Mouse (Mus musculus) midbrain, embryonic 14.5 days (tissue): ENCODE data around the gene Tgds. TPM values are rescaled to one million over a fixed set of nuclear protein-coding genes. Genes with fewer than 3 reads are reported as not detected.

Experiments used
- ATAC-seq: fragments of 200-750 bp; cut with Nextera tagmentation; 2 replicates; pipeline ENCODE4 v1.8.0; 2017; ENCODE audit warnings: moderate number of reproducible peaks, moderate library complexity; ENCODE audit not compliant: low FRiP score, low TSS enrichment
- DNase-seq: peaks from one replicate; pipeline ENCODE4 v3.0.0-alpha.2; 2015
- H3K27ac ChIP-seq: fragments of 300-500 bp; sonication (generic); replicated peaks from 2 replicates; pipeline ENCODE4 v1.5.1; 2014; ENCODE audit warnings: mild to moderate bottlenecking, low read depth, low read length, moderate library complexity
- H3K27me3 ChIP-seq: fragments of 300-500 bp; sonication (generic); 2 replicates; pipeline ENCODE4 v1.6.1; 2014; ENCODE audit warnings: low read length, control low read depth, mixed read lengths; ENCODE audit not compliant: control insufficient read depth, insufficient read depth
- H3K36me3 ChIP-seq: fragments of 300-500 bp; sonication (generic); 2 replicates; pipeline ENCODE4 v1.6.1; 2014; ENCODE audit warnings: low read length, control low read depth; ENCODE audit not compliant: control insufficient read depth, insufficient read depth
- H3K4me1 ChIP-seq: fragments of 300-500 bp; sonication (generic); 2 replicates; pipeline ENCODE4 v1.6.1; 2014; ENCODE audit warnings: mild to moderate bottlenecking, antibody characterized with exemption, low read length, control low read depth; ENCODE audit not compliant: control insufficient read depth, insufficient read depth
- H3K4me2 ChIP-seq: fragments of 300-500 bp; sonication (generic); 2 replicates; pipeline ENCODE4 v1.6.1; 2014; ENCODE audit warnings: mild to moderate bottlenecking, low read length, moderate library complexity
- H3K4me3 ChIP-seq: fragments of 300-500 bp; sonication (generic); replicated peaks from 2 replicates; pipeline ENCODE4 v1.5.1; 2014; ENCODE audit warnings: low read depth, low read length
- H3K9ac ChIP-seq: fragments of 300-500 bp; sonication (generic); replicated peaks from 2 replicates; pipeline ENCODE4 v1.6.1; 2014; ENCODE audit warnings: mild to moderate bottlenecking, low read length, moderate library complexity
- H3K9me3 ChIP-seq: fragments of 300-500 bp; sonication (generic); 2 replicates; pipeline ENCODE4 v1.6.1; 2016; ENCODE audit warnings: low read length, control low read depth, mixed read lengths; ENCODE audit not compliant: control insufficient read depth
- WGBS: fragments of 180-500 bp; shearing (Covaris S2); extraction: QIAGEN DNeasy Blood & Tissue Kit; methylation state at CpG from one replicate; pipeline ENCODE4 v1.1.7; 2014; 5-methylcytosine and 5-hydroxymethylcytosine counted together
- polyA plus RNA-seq: library from polyadenylated mRNA; unstranded; fragments of >200 nt; fragmentation: Nextera tagmentation; extraction: Ambion mirVana; gene quantifications from 2 replicates; pipeline ENCODE4 v1.2.1, GENCODE M21; 2014

Tgds gene
- polyA plus RNA-seq, 1 experiment from 2014 or later = 21.8 TPM

DNA sequence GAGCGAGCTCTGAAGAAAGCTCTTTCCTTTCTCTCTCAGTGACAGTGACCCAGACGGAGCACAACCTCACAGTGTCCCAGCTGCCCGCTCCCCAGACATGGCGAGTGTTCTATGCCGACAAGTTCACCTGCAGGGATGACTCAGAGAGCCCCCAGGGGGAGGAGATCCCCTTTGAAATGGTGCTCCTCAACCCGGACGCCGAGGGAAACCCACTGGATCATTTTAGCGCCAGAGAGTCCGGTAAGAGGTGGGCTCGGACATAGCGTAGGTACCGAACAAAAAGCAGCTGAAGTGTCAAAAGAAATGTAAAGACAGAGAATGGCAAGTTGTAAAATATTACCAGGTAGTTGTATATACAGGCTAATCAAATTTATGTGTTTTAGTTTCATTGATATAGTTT lies 15.5 kb upstream of the Tgds start:
- WGBS = 95% methylated on average over 13 of the region's 13 CpGs
- H3K36me3 ChIP-seq = 0 out of 2 replicates have a peak, but pooled peaks cover 8% of the 10 kb centered on the region
- ATAC-seq (no peak), DNase-seq (no peak)
- H3K27me3 ChIP-seq = no peaks in the 10 kb centered on the region
- no peak overlapping the region for H3K9ac ChIP-seq
- H3K9me3 ChIP-seq = no peaks in the 10 kb centered on the region
- no peak overlapping the region for H3K4me3 ChIP-seq
- no peaks in the 10 kb centered on the region for H3K4me1 ChIP-seq
- no peak overlapping the region for H3K4me2 ChIP-seq
- H3K27ac ChIP-seq = no peak overlapping the region

DNA sequence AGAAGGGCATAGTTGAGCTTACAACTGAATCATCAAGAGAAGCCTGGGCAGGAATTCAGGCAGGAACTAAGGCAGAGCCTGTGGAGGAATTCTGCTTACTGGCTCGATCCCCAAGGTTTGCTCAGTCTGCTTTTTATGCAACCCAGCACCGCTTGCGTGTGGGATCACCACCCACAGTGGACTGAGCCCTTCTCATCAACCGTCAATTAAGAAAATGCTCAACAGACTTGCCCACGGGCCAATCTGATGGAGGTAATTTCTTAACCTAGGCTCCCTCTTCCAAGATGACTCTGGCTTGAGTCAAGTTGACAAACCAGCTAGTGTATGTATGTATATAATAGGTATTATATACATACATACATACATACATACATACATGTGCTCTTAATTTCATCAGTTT lies 9.7 kb upstream of the Tgds start:
- ATAC-seq = no peak

DNA sequence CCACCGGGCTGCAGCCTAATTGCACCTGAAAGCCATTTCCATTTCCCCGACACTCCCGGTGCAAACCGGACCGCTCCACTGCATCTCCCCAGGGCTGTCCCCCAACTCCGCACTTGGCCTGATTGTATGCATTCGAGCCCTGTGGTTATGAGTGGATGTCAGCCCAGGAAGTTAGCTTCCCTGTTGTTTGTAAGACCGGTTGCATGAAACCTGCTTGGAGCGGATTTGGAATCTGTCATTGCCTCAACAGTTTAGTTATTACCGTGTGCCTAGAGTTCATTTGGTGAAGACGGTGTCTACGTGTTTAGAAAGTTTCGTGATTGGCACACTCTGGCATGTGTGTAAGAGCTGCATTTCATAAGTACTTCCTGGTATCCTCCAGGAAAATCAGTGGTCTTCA lies 4.9 kb upstream of the Tgds start:
- ATAC-seq = no peak; the same call in 1 of the 2 replicates
- peak; percentile 56 for DNase-seq
- peak overlapping the region; percentile 82 for H3K4me3 ChIP-seq
- peaks cover 24% of the 10 kb centered on the region for H3K36me3 ChIP-seq
- 1% methylated on average over 13 of the region's 13 CpGs for WGBS
- peak overlapping the region; percentile 87 for H3K9ac ChIP-seq
- H3K9me3 ChIP-seq = no peaks in the 10 kb centered on the region
- H3K4me2 ChIP-seq = peak overlapping the region; percentile 92
- H3K27ac ChIP-seq = no peak overlapping the region; the same call in 1 of the 2 replicates
- H3K4me1 ChIP-seq = peaks cover 12% of the 10 kb centered on the region; the same call in 1 of the 2 replicates
- no peaks in the 10 kb centered on the region for H3K27me3 ChIP-seq

More for the DNA sequence above, 9.7 kb upstream of the Tgds start:
- Histone ChIP-seq H3K9ac (no peak overlapping the region), H3K4me2 (no peak overlapping the region), H3K27me3 (no peaks in the 10 kb centered on the region), H3K4me3 (no peak overlapping the region), H3K36me3 (peaks cover 27% of the 10 kb centered on the region), H3K27ac (no peak overlapping the region), H3K9me3 (no peaks in the 10 kb centered on the region), H3K4me1 (peaks cover 9% of the 10 kb centered on the region; the same call in 1 of the 2 replicates)
- no peak for DNase-seq
- WGBS = 94% methylated on average over 5 of the region's 5 CpGs

DNA sequence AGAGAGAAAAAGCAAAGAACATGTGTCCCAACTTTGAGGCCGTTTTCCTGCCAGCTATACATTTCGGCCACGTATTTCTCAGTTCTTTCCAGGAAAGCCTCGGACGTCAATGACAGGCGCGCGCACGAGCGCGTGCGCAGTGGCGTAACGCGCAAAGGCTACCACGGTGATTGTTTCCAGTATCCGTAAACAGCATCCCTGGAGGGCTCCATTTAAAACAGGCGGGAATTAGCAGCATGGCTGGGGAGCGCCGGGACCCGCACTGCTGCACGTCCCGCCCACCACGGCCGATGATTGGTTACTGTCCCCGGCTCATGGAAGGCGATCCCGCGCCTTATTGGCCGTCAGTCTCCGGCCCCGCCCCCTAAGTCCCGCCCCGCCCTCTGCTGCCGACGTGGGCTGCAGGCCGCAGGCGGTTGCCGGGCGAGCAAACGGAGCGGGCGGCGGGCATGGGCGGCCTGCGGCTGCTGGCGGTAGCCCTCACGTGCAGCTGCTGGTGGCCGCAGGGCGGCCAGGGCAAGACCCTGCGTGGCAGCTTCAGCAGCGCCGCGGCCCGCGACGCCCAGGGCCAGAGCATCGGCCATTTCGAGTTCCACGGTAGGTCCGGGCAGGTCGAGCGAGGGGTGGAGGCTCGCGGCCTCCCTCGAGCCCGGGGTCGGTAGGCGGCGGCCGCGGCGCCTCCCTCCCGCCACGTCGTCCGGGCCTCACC lies 4.3 kb upstream of the Tgds start, which contains the start of gene Gpr180:
TSS of gene Gpr180 (plus strand) at position 415 of the 709 bp plus-strand sequence.
- H3K4me1 ChIP-seq = peaks cover 15% of the 10 kb centered on the region
- ATAC-seq = peak; percentile 96
- no peaks in the 10 kb centered on the region for H3K27me3 ChIP-seq
- under 1% methylated on average over 77 of the region's 77 CpGs for WGBS
- peaks cover 19% of the 10 kb centered on the region for H3K36me3 ChIP-seq
- peak within 1 kb of the TSS; percentile 92 for H3K4me2 ChIP-seq
- peak within 1 kb of the TSS; percentile 82 for H3K4me3 ChIP-seq
- H3K9ac ChIP-seq = peak within 1 kb of the TSS; percentile 87
- H3K9me3 ChIP-seq = no peaks in the 10 kb centered on the region
- H3K27ac ChIP-seq = peak within 1 kb of the TSS; percentile 74
- peak; percentile 99 for DNase-seq

- Histone ChIP-seq H3K9me3 (no peaks in the 10 kb centered on the region), H3K9ac (peak overlapping the region; percentile 74), H3K27ac (no peak overlapping the region; the same call in 1 of the 2 replicates), H3K4me2 (peak overlapping the region; percentile 90), H3K4me1 (peaks cover 12% of the 10 kb centered on the region), H3K27me3 (no peaks in the 10 kb centered on the region), H3K36me3 (peaks cover 20% of the 10 kb centered on the region), H3K4me3 (peak overlapping the region; percentile 68)
- ATAC-seq = peak; percentile 15; the same call in 1 of the 2 replicates
- DNase-seq = peak; percentile 8
- WGBS = 14% methylated on average over 21 of the region's 21 CpGs
These were observed 469 bp downstream of the Tgds start for GRCm38 (mm10) chr14:118131931-118132641.

- WGBS = 85% methylated on average over 7 of the region's 7 CpGs
- Histone ChIP-seq H3K9me3 (no peaks in the 10 kb centered on the region), H3K4me3 (peak overlapping the region; percentile 68), H3K4me2 (peak overlapping the region; percentile 90), H3K36me3 (peaks cover 26% of the 10 kb centered on the region), H3K27me3 (no peaks in the 10 kb centered on the region), H3K9ac (peak overlapping the region; percentile 74), H3K4me1 (peaks cover 12% of the 10 kb centered on the region), H3K27ac (no peak overlapping the region)
- DNase-seq (no peak), ATAC-seq (no peak)
These were observed 1.1 kb downstream of the Tgds start for GRCm38 (mm10) chr14:118131472-118131871.

GRCm38 (mm10) chr14:118126301-118126700 lies 6.3 kb downstream of the Tgds start:
- WGBS = 93% methylated on average over 5 of the region's 5 CpGs
- no peak for DNase-seq

DNA sequence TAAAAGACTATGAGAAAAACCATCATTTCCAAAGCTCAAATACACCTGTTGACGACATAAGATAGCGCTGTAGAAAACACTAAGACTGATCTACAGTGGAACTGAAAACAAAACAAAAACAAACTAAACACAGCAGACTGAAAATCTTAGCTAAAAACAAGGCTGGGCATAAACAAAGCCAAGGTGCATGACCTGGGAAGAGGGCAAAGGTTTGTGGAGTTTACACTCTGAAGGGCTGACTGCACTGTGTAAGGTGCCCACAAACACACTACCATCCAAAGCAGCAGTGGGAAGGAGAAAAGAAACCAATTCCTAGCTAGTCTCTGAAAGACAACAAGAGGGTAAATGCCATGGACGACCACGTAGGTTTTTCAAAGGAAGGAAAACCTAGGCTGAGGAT lies 7.8 kb downstream of the Tgds start:
- Histone ChIP-seq H3K36me3 (peaks cover 71% of the 10 kb centered on the region), H3K4me1 (no peaks in the 10 kb centered on the region), H3K4me2 (no peak overlapping the region), H3K4me3 (no peak overlapping the region), H3K27ac (no peak overlapping the region), H3K9me3 (no peaks in the 10 kb centered on the region), H3K9ac (no peak overlapping the region), H3K27me3 (no peaks in the 10 kb centered on the region)
- WGBS = 94% methylated on average over 4 of the region's 4 CpGs
- ATAC-seq (no peak), DNase-seq (no peak)

More at GRCm38 (mm10) chr14:118126301-118126700, 6.3 kb downstream of the Tgds start:
- H3K27ac ChIP-seq = no peak overlapping the region
- no peak for ATAC-seq
- H3K4me1 ChIP-seq = peaks cover under 1% of the 10 kb centered on the region
- H3K27me3 ChIP-seq = no peaks in the 10 kb centered on the region
- no peaks in the 10 kb centered on the region for H3K9me3 ChIP-seq
- no peak overlapping the region for H3K9ac ChIP-seq
- no peak overlapping the region for H3K4me3 ChIP-seq
- H3K36me3 ChIP-seq = peaks cover 58% of the 10 kb centered on the region
- H3K4me2 ChIP-seq = no peak overlapping the region
